Mouse (Mus musculus) ovary, postnatal 10 days (tissue): ENCODE measurements around the gene Grap2.
A peak's percentile ranks its signal among the peaks of the same experiment; 100 is the strongest.

Experiments used
- DNase-seq: peaks from one replicate; pipeline ENCODE4 v3.0.0; 2022; ENCODE audit warnings: low spot score

The Grap2 gene

DNA sequence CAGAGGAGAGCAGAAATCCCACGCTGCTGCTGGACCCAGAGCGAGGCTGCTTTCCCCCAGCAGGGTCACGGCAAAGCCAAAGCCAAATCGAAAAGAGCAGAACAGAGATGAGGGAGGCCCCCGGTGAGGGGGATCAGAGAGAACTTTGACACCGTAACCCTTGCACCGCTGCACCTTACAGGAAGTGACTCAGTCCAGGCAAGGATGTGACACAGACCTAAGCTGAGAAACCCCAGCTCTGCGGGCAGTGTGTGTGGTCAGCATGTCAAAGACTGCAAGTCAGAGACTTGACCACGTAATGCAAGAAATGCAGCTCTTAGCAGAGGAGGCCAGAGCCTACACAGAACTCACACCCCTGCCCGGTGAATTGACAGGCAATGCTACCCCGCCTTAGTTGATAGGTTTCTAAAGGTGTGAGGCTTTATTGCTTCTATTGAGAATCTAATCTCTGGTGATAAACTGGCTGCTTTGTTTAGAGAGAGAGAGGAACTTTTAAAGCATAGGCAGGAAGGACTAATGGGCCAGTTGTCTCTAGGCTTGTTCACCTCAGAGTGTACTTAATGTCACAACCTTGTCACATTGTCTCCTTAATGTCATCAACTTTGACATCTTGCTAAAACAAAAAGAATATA, 66.8 kb downstream of the Grap2 start:
- no peak for DNase-seq

- DNase-seq, result no peak
Measured at GRCm38 (mm10) chr15:80639874-80640273, 67.5 kb downstream of the Grap2 start.

- no peak for DNase-seq
Measured at GRCm38 (mm10) chr15:80641702-80642435, 69.5 kb downstream of the Grap2 start.

GRCm38 (mm10) chr15:80645006-80645797, 72.8 kb downstream of the Grap2 start:
- no peak for DNase-seq

- DNase-seq, result no peak
Measured at GRCm38 (mm10) chr15:80648977-80649606, 76.7 kb downstream of the Grap2 start.

DNA sequence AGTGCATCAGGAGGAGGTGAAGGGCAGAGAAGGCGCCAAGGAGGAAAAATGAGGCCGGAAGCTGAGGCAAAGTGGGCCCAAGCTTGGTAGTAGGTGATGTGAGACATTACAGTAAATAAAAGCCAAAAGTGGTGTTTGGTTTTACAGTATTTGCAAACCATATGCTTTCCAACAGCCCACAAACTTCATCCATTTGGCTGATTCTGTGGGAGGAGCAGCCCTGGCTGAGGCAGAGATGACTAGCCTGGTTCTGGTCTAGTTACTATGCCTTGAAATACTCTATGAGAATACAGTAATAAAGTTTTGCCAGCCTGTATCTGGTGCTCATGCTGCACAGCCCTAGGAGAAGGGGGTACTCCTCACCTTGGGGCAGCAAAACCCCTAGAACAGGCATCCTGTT, 78.0 kb downstream of the Grap2 start:
- DNase-seq, result no peak

DNA sequence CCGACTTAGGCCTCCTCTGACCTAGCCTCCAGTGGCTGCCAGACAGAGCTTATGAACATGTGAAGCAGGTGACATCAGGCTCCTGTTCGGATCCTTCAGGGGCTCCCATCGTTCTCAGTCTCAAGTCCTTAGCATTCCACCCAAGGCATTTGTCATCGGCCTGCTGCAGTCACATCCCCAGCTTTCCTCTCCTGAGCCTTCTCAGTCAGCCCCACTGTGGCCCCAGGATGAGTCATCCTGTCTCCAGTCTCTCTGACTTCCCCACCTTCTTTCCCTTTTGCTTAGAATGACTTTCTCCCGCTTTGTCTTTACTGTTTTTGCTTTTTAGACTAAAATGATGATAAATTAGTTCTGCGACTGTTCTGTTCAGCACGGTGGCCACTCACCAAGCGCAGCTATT, 81.5 kb downstream of the Grap2 start:
- DNase-seq, result no peak

GRCm38 (mm10) chr15:80658815-80659471, 86.5 kb downstream of the Grap2 start:
- no peak for DNase-seq

DNA sequence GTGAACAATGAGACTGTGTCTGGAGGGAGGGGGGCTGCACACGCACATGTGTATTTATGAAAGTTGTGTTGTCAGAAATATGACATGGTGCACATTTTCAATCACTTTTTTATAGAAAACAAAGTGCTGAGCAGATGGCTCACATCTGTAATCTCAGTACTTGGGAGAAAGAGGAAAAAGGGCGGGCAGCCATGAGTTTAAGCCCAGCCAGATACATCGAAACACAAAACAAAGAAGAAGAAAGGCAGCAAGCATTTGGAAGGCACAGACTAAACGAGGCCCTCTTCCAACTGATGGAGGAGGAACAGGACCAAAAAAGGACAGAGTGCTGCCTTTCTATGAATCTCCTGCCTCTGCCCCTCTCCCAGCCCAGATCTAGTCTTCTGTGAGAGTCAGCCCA, 88.6 kb downstream of the Grap2 start:
- DNase-seq, result no peak

DNA sequence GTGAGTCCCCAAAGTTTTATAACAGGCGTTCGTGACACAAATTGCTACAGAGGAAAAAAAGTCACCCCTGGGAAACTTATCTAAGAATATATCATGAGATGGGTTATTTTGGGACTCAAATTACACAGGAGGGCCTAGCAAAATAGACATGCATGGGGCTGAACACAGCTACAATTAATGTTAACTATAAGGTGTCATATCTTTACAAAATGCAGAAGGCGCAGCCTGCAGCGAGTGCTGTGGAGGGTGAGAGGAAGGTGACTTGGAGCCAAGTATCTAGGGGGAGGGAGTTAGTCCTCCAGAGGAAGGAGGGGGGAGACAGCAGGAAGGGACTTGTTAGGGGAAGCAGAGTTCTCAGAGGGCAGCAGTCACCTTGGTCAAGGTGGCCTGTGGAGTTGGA, 92.0 kb downstream of the Grap2 start:
- no peak for DNase-seq

DNA sequence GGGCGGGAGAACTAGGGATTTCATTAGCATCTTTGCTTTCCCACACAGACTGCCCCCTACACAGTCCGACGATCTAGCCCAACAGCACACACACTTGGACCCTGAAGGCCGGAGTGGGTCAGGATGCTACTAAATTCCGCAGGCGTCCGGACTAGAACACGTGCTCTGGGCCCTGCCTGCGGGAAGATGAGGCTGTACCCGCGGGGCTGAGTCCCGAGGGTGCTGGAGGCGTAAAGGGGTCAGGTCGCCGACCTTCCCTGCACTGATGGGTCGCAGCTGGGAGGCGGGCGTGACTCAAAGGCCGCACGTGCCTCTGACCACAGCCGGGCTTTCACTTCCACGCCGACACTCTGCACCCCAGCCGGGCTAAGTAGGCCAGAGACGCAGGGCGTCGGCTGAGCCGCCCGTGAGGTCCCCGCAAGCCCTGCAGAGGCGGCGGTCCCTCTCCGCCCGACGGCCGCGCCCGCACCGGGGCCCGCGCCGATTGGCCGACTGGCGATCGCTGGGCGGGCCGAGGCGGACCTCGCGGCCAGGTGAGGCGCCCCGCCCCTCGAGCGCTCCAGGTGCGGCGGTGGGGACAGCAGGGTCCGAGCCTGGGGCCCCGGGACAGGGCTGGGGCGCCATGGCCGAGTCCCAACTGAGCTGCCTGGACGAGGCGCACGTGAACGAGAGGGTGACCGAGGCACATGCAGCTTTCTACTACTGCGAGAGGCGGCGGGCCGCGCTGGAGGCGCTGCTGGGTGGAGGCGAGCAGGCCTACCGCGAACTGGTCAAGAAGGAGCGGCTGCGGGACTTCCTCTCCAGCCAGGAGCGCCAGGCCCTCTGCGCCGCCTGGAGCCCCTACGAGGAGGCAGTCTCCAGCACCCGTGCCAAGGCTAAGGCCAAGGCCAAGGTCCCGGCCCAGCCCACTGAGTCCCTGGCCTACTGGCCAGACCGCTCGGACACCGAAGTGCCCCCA, 99.2 kb downstream of the Grap2 start, which contains the start of gene Fam83f:
Fam83f (plus strand) TSS at position 553 of the 958 bp plus-strand sequence.
- DNase-seq, result peak; percentile 16

GRCm38 (mm10) chr15:80672810-80673209, 100.4 kb downstream of the Grap2 start:
- no peak for DNase-seq

DNA sequence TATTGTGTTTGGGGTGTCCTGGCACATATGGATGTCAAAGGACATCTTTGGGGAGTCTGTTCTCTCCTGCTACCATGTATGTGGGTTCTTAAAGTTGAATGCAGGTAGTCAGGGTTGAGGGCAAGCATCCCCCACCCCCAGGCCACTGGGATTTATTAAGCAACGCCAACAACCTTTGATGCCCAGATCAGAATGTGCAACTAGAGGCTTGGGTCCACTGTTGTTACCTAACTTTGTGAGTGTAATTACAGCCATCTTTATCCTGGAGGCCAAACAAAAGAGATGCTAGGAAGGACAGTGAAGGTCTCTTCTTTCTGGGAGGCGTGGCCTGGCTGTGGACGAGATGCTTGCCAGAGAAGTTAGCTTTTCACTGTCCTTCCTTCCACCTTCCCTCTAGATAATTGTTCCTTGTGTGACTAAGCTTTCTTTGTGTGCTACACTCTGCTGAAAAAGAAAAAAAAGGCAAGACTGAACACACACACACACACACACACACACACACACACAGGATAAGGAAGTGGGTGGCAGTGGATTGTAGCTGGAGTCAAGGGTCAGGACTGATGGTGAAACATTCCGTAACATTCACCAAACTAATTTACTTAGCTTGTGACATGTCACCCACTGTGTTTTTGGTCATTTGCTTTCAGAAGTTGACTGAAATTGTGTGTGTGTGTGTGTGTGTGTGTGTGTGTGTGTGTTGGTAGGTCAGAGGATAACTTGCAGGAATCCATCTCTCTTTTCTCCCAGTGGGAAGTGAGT, 101.1 kb downstream of the Grap2 start:
- no peak for DNase-seq

DNA sequence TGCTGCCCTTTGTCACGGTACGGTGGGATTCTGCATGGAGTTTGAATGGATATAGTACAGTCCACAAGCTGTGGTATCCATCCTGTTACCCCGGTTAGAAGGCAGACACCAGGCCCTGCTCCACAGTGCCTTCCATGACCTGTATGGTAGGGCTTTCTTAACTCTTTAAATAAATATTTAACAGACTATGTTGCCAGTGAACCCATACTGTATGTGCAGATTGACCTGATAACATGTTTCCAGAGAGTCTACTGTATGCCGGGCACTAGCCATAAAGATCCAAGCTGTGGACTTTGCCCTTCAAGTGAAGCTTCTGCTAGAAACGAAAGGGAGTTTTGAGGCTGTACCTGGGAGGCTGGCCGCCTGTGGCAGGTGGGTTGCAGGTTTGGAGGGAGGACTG, 102.3 kb downstream of the Grap2 start:
- DNase-seq, result no peak

- no peak for DNase-seq
Measured at GRCm38 (mm10) chr15:80679515-80680215, 107.3 kb downstream of the Grap2 start.

- no peak for DNase-seq
Measured at GRCm38 (mm10) chr15:80680347-80681030, 108.1 kb downstream of the Grap2 start.

- DNase-seq, result no peak
Measured at GRCm38 (mm10) chr15:80681466-80681881, 109.1 kb downstream of the Grap2 start.

GRCm38 (mm10) chr15:80682343-80682742, 109.9 kb downstream of the Grap2 start:
- no peak for DNase-seq

GRCm38 (mm10) chr15:80683151-80683550, 110.8 kb downstream of the Grap2 start:
- no peak for DNase-seq
